Mouse (Mus musculus): ENCODE measurements around the gene Abhd16a. TPM values are rescaled to one million over a fixed set of nuclear protein-coding genes. Genes with fewer than 3 reads are reported as not detected.

Abhd16a gene
- polyA plus RNA-seq, 1 experiment from 2014 or later: 92.1 TPM

- H3K4me2 ChIP-seq (replicated peaks): peak overlapping the region; percentile 99
- WGBS: under 1% methylated on average over 27 of the region's 27 CpGs
- ATAC-seq: peak; percentile 5
Measured at GRCm38 (mm10) chr17:35050126-35050750, 38.8 kb upstream of the Abhd16a start.

GRCm38 (mm10) chr17:35051156-35052086 lies 37.6 kb upstream of the Abhd16a start:
- H3K9me3 ChIP-seq: 0 out of 2 replicates have a peak, but pooled peaks cover 4% of the 10 kb centered on the region

More at GRCm38 (mm10) chr17:35050126-35050750, 38.8 kb upstream of the Abhd16a start:
- Histone ChIP-seq H3K9ac (peak overlapping the region; percentile 79), H3K36me3 (peaks cover 18% of the 10 kb centered on the region), H3K4me1 (replicated peaks) (peaks cover 39% of the 10 kb centered on the region), H3K27me3 (replicated peaks) (no peaks in the 10 kb centered on the region), H3K9me3 (0 out of 2 replicates have a peak, but pooled peaks cover 4% of the 10 kb centered on the region), H3K4me3 (replicated peaks) (peak overlapping the region; percentile 61), H3K27ac (peak overlapping the region; percentile 100)

GRCm38 (mm10) chr17:35052271-35052798 lies 36.7 kb upstream of the Abhd16a start:
- peak overlapping the region; percentile 99 for H3K4me2 ChIP-seq (replicated peaks)
- no peaks in the 10 kb centered on the region for H3K27me3 ChIP-seq (replicated peaks)
- H3K4me3 ChIP-seq (replicated peaks): peak overlapping the region; percentile 61
- H3K4me1 ChIP-seq (replicated peaks): peaks cover 33% of the 10 kb centered on the region
- 0 out of 2 replicates have a peak, but pooled peaks cover 4% of the 10 kb centered on the region for H3K9me3 ChIP-seq
- peak overlapping the region; percentile 97 for H3K27ac ChIP-seq
- peaks cover 24% of the 10 kb centered on the region for H3K36me3 ChIP-seq
- peak overlapping the region; percentile 73 for H3K9ac ChIP-seq
- 73% methylated on average over 12 of the region's 12 CpGs for WGBS
- ATAC-seq: no peak

More at GRCm38 (mm10) chr17:35051156-35052086, 37.6 kb upstream of the Abhd16a start:
- Histone ChIP-seq H3K27me3 (replicated peaks) (no peaks in the 10 kb centered on the region), H3K9ac (peak overlapping the region; percentile 73), H3K4me2 (replicated peaks) (peak overlapping the region; percentile 99), H3K36me3 (peaks cover 24% of the 10 kb centered on the region), H3K4me3 (replicated peaks) (peak overlapping the region; percentile 61), H3K4me1 (replicated peaks) (peaks cover 36% of the 10 kb centered on the region), H3K27ac (peak overlapping the region; percentile 97)
- peak; percentile 59 for ATAC-seq
- WGBS: under 1% methylated on average over 21 of the region's 21 CpGs

GRCm38 (mm10) chr17:35055691-35056495 lies 33.2 kb upstream of the Abhd16a start:
- no peak overlapping the region for H3K4me2 ChIP-seq (replicated peaks)
- H3K36me3 ChIP-seq: peaks cover 26% of the 10 kb centered on the region
- 0 out of 2 replicates have a peak overlapping the region, but pooled peaks have one; percentile 18 for H3K9ac ChIP-seq
- 0 out of 2 replicates have a peak, but pooled peaks cover 4% of the 10 kb centered on the region for H3K9me3 ChIP-seq
- ATAC-seq: no peak
- H3K4me3 ChIP-seq (replicated peaks): no peak overlapping the region
- peaks cover 34% of the 10 kb centered on the region for H3K4me1 ChIP-seq (replicated peaks)
- WGBS: 88% methylated on average over 7 of the region's 7 CpGs
- no peak overlapping the region for H3K27ac ChIP-seq
- no peaks in the 10 kb centered on the region for H3K27me3 ChIP-seq (replicated peaks)

DNA sequence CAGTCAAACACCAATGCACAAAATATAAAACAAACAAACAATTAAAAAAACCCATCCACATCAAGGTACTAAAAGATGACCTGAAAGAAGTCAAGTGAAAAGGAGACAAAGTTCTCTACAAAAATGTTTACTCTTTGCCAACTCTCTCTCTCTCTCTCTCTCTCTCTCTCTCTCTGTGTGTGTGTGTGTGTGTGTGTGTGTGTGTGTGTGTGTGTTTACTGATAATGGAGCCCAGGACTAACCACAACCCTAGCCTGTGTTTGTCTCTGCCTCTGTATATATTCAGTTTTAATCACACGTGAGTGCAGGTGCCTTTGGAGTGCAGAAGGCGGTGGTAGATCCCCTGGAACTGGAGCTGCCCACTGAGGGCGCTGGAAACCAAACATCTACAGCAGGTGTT lies 32.0 kb upstream of the Abhd16a start:
- H3K4me1 ChIP-seq (replicated peaks): peaks cover 40% of the 10 kb centered on the region
- no peak overlapping the region for H3K9ac ChIP-seq
- peaks cover 31% of the 10 kb centered on the region for H3K36me3 ChIP-seq
- 0 out of 2 replicates have a peak, but pooled peaks cover 4% of the 10 kb centered on the region for H3K9me3 ChIP-seq
- no peaks in the 10 kb centered on the region for H3K27me3 ChIP-seq (replicated peaks)
- no peak overlapping the region for H3K4me3 ChIP-seq (replicated peaks)
- no peak for ATAC-seq
- 74% methylated on average over 3 of the region's 3 CpGs for WGBS
- H3K4me2 ChIP-seq (replicated peaks): no peak overlapping the region
- no peak overlapping the region for H3K27ac ChIP-seq

DNA sequence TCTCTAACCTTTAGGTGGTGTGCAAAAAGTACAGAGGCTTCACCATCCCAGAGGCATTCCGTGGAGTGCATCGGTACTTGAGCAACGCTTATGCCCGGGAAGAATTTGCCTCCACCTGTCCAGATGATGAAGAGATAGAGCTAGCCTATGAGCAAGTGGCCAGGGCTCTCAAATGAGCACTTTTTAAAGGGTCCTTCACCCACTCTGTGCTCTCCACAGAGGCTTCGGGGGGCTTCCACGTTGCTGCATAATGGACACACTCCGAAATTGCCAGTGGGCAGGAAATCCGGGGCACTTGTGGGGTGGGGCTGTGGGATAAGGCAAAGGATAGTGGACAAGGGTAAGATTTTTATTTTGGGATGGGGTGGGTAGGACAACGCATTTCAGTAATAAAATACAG lies 30.7 kb upstream of the Abhd16a start:
- 54% methylated on average over 9 of the region's 9 CpGs for WGBS
- H3K4me3 ChIP-seq (replicated peaks): no peak overlapping the region

GRCm38 (mm10) chr17:35058911-35059892 lies 29.9 kb upstream of the Abhd16a start, which contains the start of gene Ddah2:
Gene Ddah2 (plus strand): TSS chr17:35059035.
- Histone ChIP-seq H3K4me2 (replicated peaks) (peak within 1 kb of the TSS; percentile 79), H3K9ac (peak within 1 kb of the TSS; percentile 71), H3K27me3 (replicated peaks) (no peaks in the 10 kb centered on the region), H3K4me3 (replicated peaks) (peak within 1 kb of the TSS; percentile 65), H3K4me1 (replicated peaks) (peaks cover 48% of the 10 kb centered on the region), H3K27ac (peak within 1 kb of the TSS; percentile 93), H3K9me3 (0 out of 2 replicates have a peak, but pooled peaks cover under 1% of the 10 kb centered on the region), H3K36me3 (peaks cover 19% of the 10 kb centered on the region)
- WGBS: under 1% methylated on average over 57 of the region's 57 CpGs
- peak; percentile 91 for ATAC-seq

More for the DNA sequence above, 30.7 kb upstream of the Abhd16a start:
- no peaks in the 10 kb centered on the region for H3K27me3 ChIP-seq (replicated peaks)
- peak overlapping the region; percentile 79 for H3K4me2 ChIP-seq (replicated peaks)
- peaks cover 42% of the 10 kb centered on the region for H3K4me1 ChIP-seq (replicated peaks)
- peaks cover 25% of the 10 kb centered on the region for H3K36me3 ChIP-seq
- no peak overlapping the region for H3K9ac ChIP-seq
- ATAC-seq: peak; percentile 1; the same call in 1 of the 2 replicates
- H3K9me3 ChIP-seq: 0 out of 2 replicates have a peak, but pooled peaks cover 4% of the 10 kb centered on the region
- peak overlapping the region; percentile 27; the same call in 1 of the 2 replicates for H3K27ac ChIP-seq

DNA sequence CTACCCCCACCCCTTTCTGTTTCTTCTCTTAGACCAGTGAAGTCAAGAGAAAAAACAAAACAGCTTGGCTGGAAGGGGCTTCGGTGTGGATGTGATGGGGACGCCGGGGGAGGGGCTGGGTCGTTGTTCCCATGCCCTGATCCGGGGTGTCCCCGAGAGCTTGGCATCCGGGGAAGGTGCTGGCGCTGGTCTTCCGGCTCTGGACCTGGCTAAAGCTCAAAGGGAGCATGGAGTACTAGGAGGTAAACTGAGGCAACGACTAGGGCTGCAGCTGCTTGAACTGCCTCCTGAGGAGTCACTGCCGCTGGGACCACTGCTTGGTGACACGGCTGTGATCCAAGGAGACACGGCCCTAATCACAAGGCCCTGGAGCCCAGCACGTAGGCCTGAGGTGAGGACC lies 29.0 kb upstream of the Abhd16a start:
- 29% methylated on average over 14 of the region's 14 CpGs for WGBS

GRCm38 (mm10) chr17:35060737-35061297 lies 28.2 kb upstream of the Abhd16a start:
- Histone ChIP-seq H3K4me3 (replicated peaks) (peak overlapping the region; percentile 65), H3K27ac (no peak overlapping the region), H3K4me1 (replicated peaks) (peaks cover 64% of the 10 kb centered on the region), H3K4me2 (replicated peaks) (peak overlapping the region; percentile 79), H3K27me3 (replicated peaks) (no peaks in the 10 kb centered on the region), H3K9ac (0 out of 2 replicates have a peak overlapping the region, but pooled peaks have one; percentile 2), H3K9me3 (no peaks in the 10 kb centered on the region), H3K36me3 (peaks cover 9% of the 10 kb centered on the region)
- WGBS: 63% methylated on average over 22 of the region's 22 CpGs
- ATAC-seq: no peak

More for the DNA sequence above, 29.0 kb upstream of the Abhd16a start:
- Histone ChIP-seq H3K36me3 (peaks cover 14% of the 10 kb centered on the region), H3K4me2 (replicated peaks) (peak overlapping the region; percentile 79), H3K9ac (peak overlapping the region; percentile 71), H3K27ac (peak overlapping the region; percentile 93; the same call in 1 of the 2 replicates), H3K9me3 (no peaks in the 10 kb centered on the region), H3K4me1 (replicated peaks) (peaks cover 57% of the 10 kb centered on the region), H3K27me3 (replicated peaks) (no peaks in the 10 kb centered on the region), H3K4me3 (replicated peaks) (peak overlapping the region; percentile 65)
- ATAC-seq: no peak

DNA sequence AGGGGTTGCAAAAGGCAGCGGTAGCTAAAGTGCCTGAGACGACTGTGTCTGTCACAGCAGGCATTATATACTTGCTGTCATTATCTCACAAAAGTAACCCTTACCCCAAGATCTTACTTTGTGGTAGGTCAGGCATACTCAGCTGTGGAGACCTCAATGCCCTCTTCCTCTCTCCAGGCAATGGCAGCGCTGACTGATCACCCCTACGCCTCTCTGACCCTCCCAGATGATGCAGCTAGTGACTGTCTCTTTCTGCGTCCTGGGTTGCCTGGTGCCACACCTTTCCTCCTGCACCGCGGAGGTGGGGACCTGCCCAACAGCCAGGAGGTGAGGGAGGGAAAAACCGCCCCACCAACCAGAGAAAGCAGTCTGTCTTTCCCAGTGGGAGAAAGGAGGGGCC lies 27.8 kb upstream of the Abhd16a start:
- 66% methylated on average over 8 of the region's 8 CpGs for WGBS

More for the DNA sequence above, 27.8 kb upstream of the Abhd16a start:
- peaks cover 65% of the 10 kb centered on the region for H3K4me1 ChIP-seq (replicated peaks)
- H3K27ac ChIP-seq: 0 out of 2 replicates have a peak overlapping the region, but pooled peaks have one; percentile 6
- H3K4me3 ChIP-seq (replicated peaks): no peak overlapping the region
- no peaks in the 10 kb centered on the region for H3K9me3 ChIP-seq
- no peaks in the 10 kb centered on the region for H3K27me3 ChIP-seq (replicated peaks)
- peaks cover 7% of the 10 kb centered on the region; the same call in 1 of the 2 replicates for H3K36me3 ChIP-seq
- H3K4me2 ChIP-seq (replicated peaks): no peak overlapping the region
- no peak for ATAC-seq
- H3K9ac ChIP-seq: no peak overlapping the region

All from intestine, embryonic 15.5 days (tissue).